In genomic region chr4:53799753-53800152, GRCm38 (mm10) we compare ENCODE assay signal across 21 mouse cellular contexts. TPM values are rescaled to one million over a fixed set of nuclear protein-coding genes. Genes with fewer than 3 reads are reported as not detected.
A peak's percentile ranks its signal among the peaks of the same experiment; 100 is the strongest.
DNase-seq lines count a peak whose midpoint lies in the region; ATAC-seq and TF ChIP-seq lines count a peak whose summit lies in the region.
"Had no signal": no experiment of that assay in that cellular context is flagged by ENCODE, and none has a peak within 500 bp of the region (broad histone marks: within the 10 kb centered on the region; RNA-seq: fewer than 3 reads in every experiment).

No protein-coding gene starts in this region.

- H3K36me3 ChIP-seq in forebrain, embryonic 10.5 days (replicated peaks): no peaks in the 10 kb centered on the region
- H3K36me3 ChIP-seq in forebrain, embryonic 12.5 days (replicated peaks): no peaks in the 10 kb centered on the region
- H3K36me3 ChIP-seq in heart, embryonic 15.5 days: no peaks in the 10 kb centered on the region
- no peaks in the 10 kb centered on the region for H3K36me3 ChIP-seq in lung, postnatal 0 days (ENCODE audit: insufficient read depth, low read length)
- no peaks in the 10 kb centered on the region for H3K36me3 ChIP-seq in forebrain, embryonic 16.5 days (ENCODE audit: control insufficient read depth, insufficient read depth)
- H3K36me3 ChIP-seq: embryonic facial prominence, embryonic 13.5 days; hindbrain, embryonic 15.5 days; limb, embryonic 10.5 days; liver, embryonic 13.5 days; midbrain, embryonic 15.5 days; neural tube, embryonic 13.5 days had no signal

- H3K9ac ChIP-seq in forebrain, embryonic 12.5 days: no peak overlapping the region
- H3K9ac ChIP-seq in heart, embryonic 15.5 days: no peak overlapping the region
- H3K9ac ChIP-seq in lung, postnatal 0 days (replicated peaks; ENCODE audit: low read depth): no peak overlapping the region
- no peak overlapping the region for H3K9ac ChIP-seq in forebrain, embryonic 16.5 days (replicated peaks; ENCODE audit: low read depth, low read length)
- H3K9ac ChIP-seq: embryonic facial prominence, embryonic 13.5 days; hindbrain, embryonic 15.5 days; liver, embryonic 13.5 days; midbrain, embryonic 15.5 days; neural tube, embryonic 13.5 days had no signal

- H3K27ac ChIP-seq in forebrain, embryonic 10.5 days: peak overlapping the region; percentile 71
- no peak overlapping the region for H3K27ac ChIP-seq in forebrain, embryonic 12.5 days
- peak overlapping the region; percentile 42 for H3K27ac ChIP-seq in heart, embryonic 15.5 days
- H3K27ac ChIP-seq in lung, postnatal 0 days (ENCODE audit: low read length): peak overlapping the region; percentile 57; the same call in 1 of the 2 replicates
- H3K27ac ChIP-seq in forebrain, embryonic 16.5 days (ENCODE audit: low read length): no peak overlapping the region
- H3K27ac ChIP-seq: embryonic facial prominence, embryonic 13.5 days; hindbrain, embryonic 15.5 days; limb, embryonic 10.5 days; liver, embryonic 13.5 days; midbrain, embryonic 15.5 days; neural tube, embryonic 13.5 days had no signal

- TF ChIP-seq CTCF in lung, postnatal 0 days (IDR thresholded peaks at IDR 0.05): no peak

- H3K4me1 ChIP-seq in forebrain, embryonic 10.5 days: peaks cover 58% of the 10 kb centered on the region
- H3K4me1 ChIP-seq in forebrain, embryonic 12.5 days: peaks cover 46% of the 10 kb centered on the region
- peaks cover 25% of the 10 kb centered on the region for H3K4me1 ChIP-seq in heart, embryonic 15.5 days (replicated peaks)
- peaks cover 5% of the 10 kb centered on the region; the same call in 1 of the 2 replicates for H3K4me1 ChIP-seq in lung, postnatal 0 days (ENCODE audit: insufficient read depth, low read depth, low read length)
- 0 out of 2 replicates have a peak, but pooled peaks cover 9% of the 10 kb centered on the region for H3K4me1 ChIP-seq in forebrain, embryonic 16.5 days (replicated peaks; ENCODE audit: control insufficient read depth, insufficient read depth, low read length)
- H3K4me1 ChIP-seq: embryonic facial prominence, embryonic 13.5 days; liver, embryonic 13.5 days; neural tube, embryonic 13.5 days had no signal

- TF ChIP-seq EP300 in lung, postnatal 0 days (IDR thresholded peaks at IDR 0.05): no peak

- ATAC-seq in forebrain, embryonic 12.5 days (ENCODE audit: low FRiP score): no peak
- no peak for ATAC-seq in heart, embryonic 15.5 days (replicated peaks; ENCODE audit: insufficient number of reproducible peaks, insufficient read depth, low FRiP score, low read depth)
- no peak for ATAC-seq in lung, postnatal 0 days
- peak; percentile 50; the same call in 1 of the 2 replicates for ATAC-seq in forebrain, embryonic 16.5 days
- ATAC-seq: activated CD4-positive, CD25-positive, alpha-beta regulatory T cell, adult 4 months; midbrain, embryonic 15.5 days had no signal

- H3K4me2 ChIP-seq in forebrain, embryonic 12.5 days: no peak overlapping the region
- H3K4me2 ChIP-seq in heart, embryonic 15.5 days: no peak overlapping the region
- no peak overlapping the region for H3K4me2 ChIP-seq in lung, postnatal 0 days (replicated peaks; ENCODE audit: low read depth, low read length)
- no peak overlapping the region for H3K4me2 ChIP-seq in forebrain, embryonic 16.5 days (ENCODE audit: low read length)
- H3K4me2 ChIP-seq: embryonic facial prominence, embryonic 13.5 days; hindbrain, embryonic 15.5 days; liver, embryonic 13.5 days; midbrain, embryonic 15.5 days; neural tube, embryonic 13.5 days had no signal

- no peak for DNase-seq in forebrain, embryonic 10.5 days (ENCODE audit: extremely low spot score, low spot score)
- DNase-seq in heart, postnatal 4 days: no peak
- peak; percentile 9 for DNase-seq in lung, postnatal 0 days (ENCODE audit: low spot score)
- no peak for DNase-seq in lung, postnatal 4 days
- DNase-seq in cerebellum, postnatal 36 days: no peak
- DNase-seq: adrenal gland, postnatal 25 days; kidney, adult 18-20 months; liver, embryonic 13.5 days; right cerebral cortex, postnatal 25 days; thymus, adult 2 months had no signal

- WGBS in forebrain, embryonic 10.5 days: 54% methylated on average over 1 of the region's 1 CpGs
- WGBS in forebrain, embryonic 12.5 days: 31% methylated on average over 1 of the region's 1 CpGs
- WGBS in heart, embryonic 15.5 days: 28% methylated on average over 1 of the region's 1 CpGs
- 21% methylated on average over 1 of the region's 1 CpGs for WGBS in lung, postnatal 0 days
- WGBS in forebrain, embryonic 16.5 days: 50% methylated on average over 1 of the region's 1 CpGs

- H3K9me3 ChIP-seq in forebrain, embryonic 10.5 days: peaks cover 13% of the 10 kb centered on the region
- peaks cover 3% of the 10 kb centered on the region for H3K9me3 ChIP-seq in forebrain, embryonic 12.5 days
- H3K9me3 ChIP-seq in heart, embryonic 15.5 days (replicated peaks): no peaks in the 10 kb centered on the region
- H3K9me3 ChIP-seq in lung, postnatal 0 days (ENCODE audit: low read length): no peaks in the 10 kb centered on the region
- H3K9me3 ChIP-seq in forebrain, embryonic 16.5 days (ENCODE audit: control insufficient read depth, low read length): no peaks in the 10 kb centered on the region
- H3K9me3 ChIP-seq: hindbrain, embryonic 15.5 days; limb, embryonic 10.5 days; liver, embryonic 13.5 days; midbrain, embryonic 15.5 days; neural tube, embryonic 13.5 days had no signal

- no peak overlapping the region for H3K4me3 ChIP-seq in forebrain, embryonic 10.5 days
- no peak overlapping the region for H3K4me3 ChIP-seq in forebrain, embryonic 12.5 days (replicated peaks)
- H3K4me3 ChIP-seq in heart, embryonic 15.5 days: no peak overlapping the region
- H3K4me3 ChIP-seq in lung, postnatal 0 days (ENCODE audit: low read depth, low read length): no peak overlapping the region
- H3K4me3 ChIP-seq in forebrain, embryonic 16.5 days (replicated peaks; ENCODE audit: low read length): no peak overlapping the region
- H3K4me3 ChIP-seq: embryonic facial prominence, embryonic 13.5 days; hindbrain, embryonic 15.5 days; limb, embryonic 10.5 days; liver, embryonic 13.5 days; midbrain, embryonic 15.5 days; neural tube, embryonic 13.5 days had no signal

- peaks cover 31% of the 10 kb centered on the region for H3K27me3 ChIP-seq in forebrain, embryonic 10.5 days (ENCODE audit: poor library complexity, severe bottlenecking)
- no peaks in the 10 kb centered on the region for H3K27me3 ChIP-seq in forebrain, embryonic 12.5 days
- no peaks in the 10 kb centered on the region for H3K27me3 ChIP-seq in heart, embryonic 15.5 days
- no peaks in the 10 kb centered on the region for H3K27me3 ChIP-seq in lung, postnatal 0 days (replicated peaks; ENCODE audit: insufficient read depth, low read length)
- no peaks in the 10 kb centered on the region for H3K27me3 ChIP-seq in forebrain, embryonic 16.5 days (replicated peaks; ENCODE audit: control insufficient read depth, insufficient read depth, low read length)
- H3K27me3 ChIP-seq: hindbrain, embryonic 15.5 days; midbrain, embryonic 15.5 days; neural tube, embryonic 13.5 days had no signal

RNA-seq across cellular contexts. Expression of gene Tal2, which starts 20.2 kb away (rescaled TPM):
- 2.2 and 2.8 TPM in 2 replicates for polyA plus RNA-seq in forebrain, embryonic 10.5 days (2016; fragmentation: Nextera tagmentation; extraction: Ambion mirVana)
- 3.1 and 5.3 TPM in 2 replicates for polyA plus RNA-seq in forebrain, embryonic 12.5 days (2016; fragmentation: Nextera tagmentation; extraction: Ambion mirVana)
- 0.06 TPM in 1 of 2 replicates, not detected in the other for polyA plus RNA-seq in heart, embryonic 15.5 days (2015; fragmentation: Nextera tagmentation; extraction: Ambion mirVana)
- total RNA-seq in heart, postnatal 4 days (2021): under 1 TPM; 0.09 to 0.17 TPM
- polyA plus RNA-seq in lung, postnatal 0 days (2015; fragmentation: Nextera tagmentation; extraction: Ambion mirVana): 0.07 and 0.13 TPM in 2 replicates
- 0.06 and 0.26 TPM in 2 replicates for polyA plus RNA-seq in forebrain, embryonic 16.5 days (2015; fragmentation: Nextera tagmentation; extraction: Ambion mirVana)
- total RNA-seq: adrenal gland, postnatal 25 days; common myeloid progenitor, adult 5-6 weeks; layer of hippocampus, adult 18-20 months had no signal
- polyA plus RNA-seq: activated CD4-positive, CD25-positive, alpha-beta regulatory T cell, adult 4 months; liver, embryonic 13.5 days; neural tube, embryonic 13.5 days had no signal

RNA-seq across cellular contexts. Expression of gene Tmem38b, which starts 26.1 kb away (rescaled TPM):
- 5.9 and 6.2 TPM in 2 replicates for polyA plus RNA-seq in forebrain, embryonic 10.5 days (2016; fragmentation: Nextera tagmentation; extraction: Ambion mirVana)
- 7.7 and 8.1 TPM in 2 replicates for polyA plus RNA-seq in forebrain, embryonic 12.5 days (2016; fragmentation: Nextera tagmentation; extraction: Ambion mirVana)
- 7.7 and 8.7 TPM in 2 replicates for polyA plus RNA-seq in heart, embryonic 15.5 days (2015; fragmentation: Nextera tagmentation; extraction: Ambion mirVana)
- 10 to 100 TPM; 12.0 to 12.5 TPM for total RNA-seq in heart, postnatal 4 days (2021)
- polyA plus RNA-seq in lung, postnatal 0 days (2015; fragmentation: Nextera tagmentation; extraction: Ambion mirVana): 20.0 and 21.4 TPM in 2 replicates
- polyA plus RNA-seq in forebrain, embryonic 16.5 days (2015; fragmentation: Nextera tagmentation; extraction: Ambion mirVana): 6.8 and 8.0 TPM in 2 replicates

Comparison
In these comparisons a context has a peak if more than half of its experiments do, and no peak if none do; other contexts are left out.
1. H3K27ac ChIP-seq: peak in forebrain, embryonic 10.5 days (single experiment), heart, embryonic 15.5 days (single experiment) and lung, postnatal 0 days (single experiment); none in forebrain, embryonic 12.5 days (single experiment) and forebrain, embryonic 16.5 days (single experiment).